Mouse (Mus musculus): ENCODE results near the gene Rtl8b. TPM values are rescaled to one million over a fixed set of nuclear protein-coding genes. Genes with fewer than 3 reads are reported as not detected.
"Not testable (repeated sequence)": the region's sequence is repeated elsewhere in the genome, so short reads cannot be mapped to it uniquely, and the experiment has no call there.

Gene Rtl8b
- total RNA-seq (2021): 100 to 1,000 TPM; 242 to 268 TPM
- long read RNA-seq, experiment 1, transcript Rtl8b-201 (1 exons, 1,232 nt): major isoform, 130 of 130 reads
- long read RNA-seq, experiment 1, partial matches to known transcripts: 0 of 130 reads
- long read RNA-seq, experiment 1, other reads (novel, unspliced or antisense): 0 of 130 reads
- long read RNA-seq, experiment 2, transcript Rtl8b-201 (1 exons, 1,232 nt): major isoform, 94 of 94 reads
- long read RNA-seq, experiment 2, partial matches to known transcripts: 0 of 94 reads
- long read RNA-seq, experiment 2, other reads (novel, unspliced or antisense): 0 of 94 reads

DNA sequence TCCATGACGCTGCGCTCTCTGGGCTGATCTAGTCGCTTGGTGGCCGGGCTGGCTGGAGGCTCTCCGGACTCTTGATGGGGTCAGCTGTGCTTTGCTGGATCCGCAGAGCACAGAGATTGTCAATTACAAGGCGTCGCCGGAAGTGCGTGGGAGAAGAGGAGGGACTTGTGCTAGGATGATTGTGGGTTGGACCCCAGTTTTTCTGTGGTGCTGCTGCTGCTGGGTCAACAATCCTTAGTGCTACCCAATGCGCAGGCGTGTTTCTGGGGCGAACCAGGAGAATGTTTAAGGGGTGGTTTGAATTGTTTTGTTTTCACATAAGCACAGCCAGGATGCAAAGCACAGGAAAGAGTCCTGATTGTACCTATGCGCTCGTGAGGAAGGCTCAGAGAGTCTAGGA, at the start of gene Rtl8b:
TSS of gene Rtl8b (minus strand) at position 115 of the 400 bp plus-strand sequence.
- peak; percentile 77 to 81 for DNase-seq (ENCODE audit: extremely low spot score in 1 of 2, low spot score in 2 of 2)
- intact Hi-C loops (cut with DNase I): loop anchor here (5.0 kb wide), 1 partner anchor 63 kb away; the partner anchor contains the start of genes Gm14597 and Rtl8c
- H3K27ac ChIP-seq: peak within 1 kb of the TSS; percentile 53
- H3K4me3 ChIP-seq: peak within 1 kb of the TSS; percentile 27; the same call in 1 of the 2 replicates
- no peak for TF ChIP-seq CTCF (IDR thresholded peaks at IDR 0.05)

DNA sequence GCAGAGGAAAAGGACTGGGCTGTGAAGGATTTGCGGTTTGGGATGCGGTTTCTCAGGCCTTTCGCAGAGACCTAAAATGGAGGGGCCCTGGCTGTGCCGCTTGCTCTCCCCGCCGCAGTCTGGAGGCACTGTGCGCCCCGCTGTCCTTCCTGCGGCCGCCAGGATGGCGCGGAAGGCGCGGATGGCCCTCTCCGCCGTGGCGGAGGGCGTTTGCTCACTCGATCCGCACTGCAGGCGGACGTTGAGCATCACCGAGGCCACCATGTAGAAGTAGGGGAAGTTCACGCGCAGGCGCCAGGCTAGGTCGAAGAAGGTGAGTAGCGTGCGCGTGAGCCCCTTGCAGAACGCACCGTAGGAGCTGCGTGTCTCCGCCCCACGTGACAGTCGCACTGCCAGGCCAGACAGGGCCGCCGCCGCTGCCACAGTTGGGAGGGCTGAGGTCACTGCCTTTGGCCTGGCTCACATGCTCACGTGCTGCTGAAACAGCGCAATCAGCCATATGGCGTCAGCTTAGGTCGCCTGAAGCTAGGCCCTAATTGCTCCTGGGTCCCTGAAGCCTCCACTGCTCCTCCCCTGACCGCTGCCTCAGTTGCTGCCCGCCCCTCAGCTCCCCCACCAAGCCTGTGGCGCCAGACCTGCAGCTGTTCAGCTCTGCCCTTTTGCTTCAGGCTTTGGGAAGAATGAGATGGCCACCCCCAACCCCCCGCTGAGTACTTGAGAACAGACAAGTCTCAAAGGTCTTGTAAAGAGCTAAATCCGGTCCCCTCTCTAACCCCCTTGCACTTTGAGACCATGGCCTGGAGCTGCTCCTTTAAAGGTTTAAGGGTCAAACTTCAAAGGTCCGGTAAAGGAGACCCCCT, 46.3 kb upstream of the Rtl8b start:
- no peak; the same call in 1 of the 2 replicates for TF ChIP-seq CTCF (IDR thresholded peaks at IDR 0.05)
- DNase-seq (ENCODE audit: extremely low spot score in 1 of 2, low spot score in 2 of 2): peak; percentile 34 to 41
- H3K4me3 ChIP-seq: peak overlapping the region; percentile 37
- no peak overlapping the region for H3K27ac ChIP-seq
- intact Hi-C loops (cut with DNase I): no loop called here

DNA sequence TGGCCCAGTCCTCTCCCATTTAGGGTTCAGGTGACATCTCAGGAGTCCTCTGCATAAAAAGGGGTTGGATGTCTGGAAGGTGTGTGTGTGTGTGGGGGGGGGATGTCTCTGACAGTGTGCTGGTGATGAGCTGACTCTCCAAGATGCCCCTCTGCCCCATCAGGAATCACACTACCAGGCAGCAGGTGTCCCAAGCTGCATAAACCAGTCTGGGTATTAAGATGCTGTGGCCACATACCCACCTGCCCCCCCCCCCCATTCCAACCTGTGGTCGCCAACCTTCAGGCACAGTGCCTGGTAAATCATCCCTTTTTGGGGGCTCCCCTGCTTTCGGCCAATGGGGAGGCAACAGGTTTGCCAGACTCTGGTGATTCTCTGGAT, 45.7 kb upstream of the Rtl8b start:
- H3K27ac ChIP-seq: no peak overlapping the region
- DNase-seq (ENCODE audit: extremely low spot score in 1 of 2, low spot score in 2 of 2): no peak
- intact Hi-C loops (cut with DNase I): no loop called here

DNA sequence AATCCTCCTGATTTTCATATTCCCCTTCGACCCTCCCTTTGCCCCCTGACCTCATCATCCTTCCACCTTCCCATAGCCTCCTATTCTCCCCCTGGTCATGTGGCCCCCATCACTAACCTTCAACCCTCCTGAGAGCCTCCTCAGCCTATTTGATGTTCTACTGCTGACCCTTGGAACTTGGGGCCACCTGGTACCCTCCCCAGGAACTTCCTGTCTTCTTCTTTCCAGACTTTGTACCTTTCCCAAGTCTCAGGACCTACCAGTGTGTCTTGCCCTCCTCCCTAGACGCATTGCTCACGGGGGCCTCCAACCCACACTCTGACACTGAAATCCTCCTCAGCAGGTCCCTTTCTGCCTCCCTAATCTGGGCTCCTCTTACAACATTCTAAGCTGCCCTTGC, 32.5 kb upstream of the Rtl8b start:
- no peak overlapping the region for H3K27ac ChIP-seq
- H3K4me3 ChIP-seq: no peak overlapping the region
- DNase-seq (ENCODE audit: extremely low spot score in 1 of 2, low spot score in 2 of 2): no peak
- TF ChIP-seq CTCF (IDR thresholded peaks at IDR 0.05): no peak
- intact Hi-C loops (cut with DNase I): no loop called here

More for the DNA sequence above, 45.7 kb upstream of the Rtl8b start:
- no peak for TF ChIP-seq CTCF (IDR thresholded peaks at IDR 0.05)
- peak overlapping the region; percentile 37 for H3K4me3 ChIP-seq

DNA sequence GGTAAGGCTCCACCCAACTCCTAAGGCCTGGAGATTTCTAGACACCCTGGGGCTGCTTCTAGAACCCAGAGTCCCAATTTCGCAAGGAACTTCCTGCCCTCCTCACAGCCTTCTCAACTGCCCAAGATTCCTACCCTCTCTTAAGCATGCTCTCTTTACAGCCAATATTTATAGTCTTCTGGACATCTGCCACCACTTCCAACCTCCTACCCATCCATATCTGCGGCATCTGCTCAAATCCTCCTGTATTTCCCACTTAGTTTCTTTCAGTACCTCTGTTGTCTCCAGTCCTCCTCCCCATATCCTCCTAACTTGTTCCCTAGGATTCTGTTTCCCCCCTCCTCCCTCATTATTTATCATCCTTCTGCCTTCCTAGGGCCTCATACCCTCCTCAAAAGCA, 29.0 kb upstream of the Rtl8b start:
- H3K4me3 ChIP-seq: no peak overlapping the region
- TF ChIP-seq CTCF (IDR thresholded peaks at IDR 0.05): no peak
- intact Hi-C loops (cut with DNase I): no loop called here
- no peak for DNase-seq (ENCODE audit: extremely low spot score in 1 of 2, low spot score in 2 of 2)
- H3K27ac ChIP-seq: no peak overlapping the region

DNA sequence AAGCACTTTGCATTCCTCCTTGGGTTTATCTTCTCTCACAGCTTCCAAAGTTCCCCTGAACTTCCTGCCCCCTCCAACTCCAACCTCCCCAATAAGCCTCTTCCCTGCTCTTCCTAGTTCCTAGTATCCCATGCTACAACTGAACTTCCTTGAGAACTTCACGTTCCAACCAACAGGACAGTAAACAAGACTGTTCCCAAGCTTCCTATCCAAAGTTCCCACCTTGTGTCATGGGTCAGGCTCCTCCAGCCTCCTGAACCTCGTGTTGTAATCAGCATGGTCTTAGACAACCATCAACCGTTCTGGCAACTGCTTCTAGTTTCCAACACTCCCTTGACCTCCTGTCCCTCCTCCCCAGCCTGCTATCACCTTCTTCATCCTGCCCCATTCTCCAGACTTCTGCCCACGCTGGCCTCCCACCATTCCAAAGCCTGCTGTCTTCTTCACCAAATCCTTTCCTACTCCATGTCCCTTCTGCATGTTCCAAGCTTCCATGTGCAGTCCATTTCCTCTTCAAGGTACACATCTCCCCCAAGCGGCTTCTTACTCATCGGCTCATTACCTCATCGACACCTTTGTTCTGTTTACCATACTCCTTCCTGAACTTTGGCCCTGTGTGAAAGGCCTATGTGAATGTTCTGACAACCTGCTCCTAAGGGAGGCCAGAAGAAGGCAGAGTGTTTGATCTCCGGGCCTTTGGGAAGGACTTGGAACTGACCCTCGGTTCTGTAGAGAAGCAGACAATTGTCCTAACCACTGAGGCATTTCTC, 24.0 kb upstream of the Rtl8b start:
- intact Hi-C loops (cut with DNase I): no loop called here
- no peak for DNase-seq (ENCODE audit: extremely low spot score in 1 of 2, low spot score in 2 of 2)
- Histone ChIP-seq H3K27ac (no peak overlapping the region), H3K4me3 (no peak overlapping the region)
- TF ChIP-seq CTCF (IDR thresholded peaks at IDR 0.05): no peak

DNA sequence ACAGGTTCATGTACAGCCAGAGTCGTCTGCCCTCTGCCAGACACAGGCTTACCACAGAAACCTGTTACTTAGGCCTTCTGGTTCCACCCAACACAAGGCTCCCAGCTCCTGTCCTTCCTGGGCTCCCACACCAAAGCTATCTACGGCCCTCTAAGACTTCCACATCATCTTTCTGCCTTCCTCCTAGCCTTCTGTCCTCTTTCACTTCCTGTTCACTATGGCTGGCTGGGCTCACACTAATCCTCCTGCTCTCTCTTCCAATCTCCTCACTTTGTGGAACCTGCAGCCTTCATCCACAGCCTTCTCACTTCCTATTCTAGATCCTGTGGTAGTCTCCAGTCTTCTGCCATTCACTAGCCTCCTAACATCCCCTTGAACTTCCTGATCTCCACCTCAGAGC, 22.9 kb upstream of the Rtl8b start:
- intact Hi-C loops (cut with DNase I): no loop called here
- no peak overlapping the region for H3K4me3 ChIP-seq
- H3K27ac ChIP-seq: no peak overlapping the region
- TF ChIP-seq CTCF (IDR thresholded peaks at IDR 0.05): no peak
- no peak for DNase-seq (ENCODE audit: extremely low spot score in 1 of 2, low spot score in 2 of 2)

DNA sequence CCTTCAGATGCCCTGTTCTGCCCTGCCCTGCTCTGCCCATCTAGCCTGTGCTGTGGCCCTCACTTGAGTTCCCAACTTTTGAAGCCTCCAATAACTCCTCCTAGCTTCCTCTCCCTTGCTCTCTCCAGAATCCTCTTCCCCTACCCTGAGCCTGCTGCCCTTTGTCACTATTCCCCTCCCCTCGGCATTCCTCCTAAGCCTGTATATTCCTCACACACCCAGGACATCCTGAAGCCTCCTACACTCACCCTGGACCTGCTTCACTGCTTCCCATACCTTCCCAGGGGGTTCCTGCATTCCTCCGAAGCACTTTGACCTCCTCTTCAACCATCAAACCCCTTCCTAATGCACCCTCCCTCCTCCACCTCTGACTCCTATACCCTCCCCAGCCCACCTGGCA, 21.9 kb upstream of the Rtl8b start:
- no peak overlapping the region for H3K27ac ChIP-seq
- no peak for TF ChIP-seq CTCF (IDR thresholded peaks at IDR 0.05)
- no peak for DNase-seq (ENCODE audit: extremely low spot score in 1 of 2, low spot score in 2 of 2)
- H3K4me3 ChIP-seq: no peak overlapping the region
- intact Hi-C loops (cut with DNase I): no loop called here

DNA sequence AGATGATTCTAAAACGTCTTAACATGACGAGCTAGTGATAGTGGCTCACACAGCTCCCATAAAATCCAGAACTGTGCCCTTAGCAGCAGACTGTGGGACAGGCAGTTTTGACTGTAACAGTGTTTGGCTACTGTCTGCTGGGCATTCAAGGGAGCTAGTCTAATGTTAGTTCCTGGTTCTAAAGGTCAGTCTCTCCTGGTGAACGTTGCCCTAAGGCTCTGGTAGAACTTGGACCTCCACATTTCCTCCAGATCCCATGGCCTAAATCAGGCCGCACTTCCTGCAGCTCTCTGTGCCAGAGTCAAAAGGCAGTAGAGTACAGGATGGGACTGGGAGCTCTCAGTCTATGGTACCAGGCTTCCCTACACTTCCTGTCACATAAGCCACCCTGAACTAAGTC, 14.5 kb upstream of the Rtl8b start:
- H3K4me3 ChIP-seq; H3K27ac ChIP-seq; DNase-seq (ENCODE audit: extremely low spot score in 1 of 2, low spot score in 2 of 2); intact Hi-C loops (cut with DNase I): not testable (repeated sequence)

DNA sequence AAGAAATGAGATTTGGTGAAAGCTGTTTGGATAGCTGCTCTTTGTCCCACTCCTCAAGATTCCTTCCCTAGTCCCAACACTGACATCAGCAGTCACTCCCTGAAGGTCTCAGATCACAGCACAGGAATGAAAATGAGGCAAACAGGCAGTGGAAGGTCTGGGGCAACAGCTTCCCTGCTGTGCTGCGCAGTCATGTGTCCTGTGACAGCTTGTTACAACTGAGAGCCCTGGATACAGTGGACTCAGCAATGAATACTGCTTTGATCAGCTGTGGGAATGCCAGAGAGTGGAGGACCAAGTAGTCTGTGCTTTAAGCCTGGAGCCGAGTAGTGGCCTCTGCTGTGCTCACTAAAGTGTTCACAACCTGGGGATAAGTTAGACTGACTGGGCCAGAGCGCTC, 12.4 kb upstream of the Rtl8b start:
- DNase-seq (ENCODE audit: extremely low spot score in 1 of 2, low spot score in 2 of 2); H3K27ac ChIP-seq; intact Hi-C loops (cut with DNase I); H3K4me3 ChIP-seq: not testable (repeated sequence)

DNA sequence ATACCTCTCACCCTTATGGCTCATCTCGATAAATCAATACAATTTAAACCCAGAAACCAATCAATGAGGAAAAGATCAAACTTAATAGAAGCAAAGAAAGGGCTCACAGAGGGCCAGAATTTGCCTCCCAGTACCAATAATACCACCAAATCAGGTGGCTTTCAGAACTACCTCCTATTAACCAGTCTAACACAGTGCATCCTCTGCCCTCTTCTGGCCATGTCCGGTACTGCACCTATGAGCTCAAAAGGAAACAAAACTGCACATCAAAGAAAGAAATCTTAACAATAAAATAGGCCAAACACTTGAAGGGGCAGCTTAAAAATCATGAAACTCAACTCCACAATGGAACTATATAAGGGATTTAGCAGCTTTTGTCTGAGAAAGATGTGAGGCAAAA, 6.7 kb upstream of the Rtl8b start:
- intact Hi-C loops (cut with DNase I); H3K27ac ChIP-seq: not testable (repeated sequence)

DNA sequence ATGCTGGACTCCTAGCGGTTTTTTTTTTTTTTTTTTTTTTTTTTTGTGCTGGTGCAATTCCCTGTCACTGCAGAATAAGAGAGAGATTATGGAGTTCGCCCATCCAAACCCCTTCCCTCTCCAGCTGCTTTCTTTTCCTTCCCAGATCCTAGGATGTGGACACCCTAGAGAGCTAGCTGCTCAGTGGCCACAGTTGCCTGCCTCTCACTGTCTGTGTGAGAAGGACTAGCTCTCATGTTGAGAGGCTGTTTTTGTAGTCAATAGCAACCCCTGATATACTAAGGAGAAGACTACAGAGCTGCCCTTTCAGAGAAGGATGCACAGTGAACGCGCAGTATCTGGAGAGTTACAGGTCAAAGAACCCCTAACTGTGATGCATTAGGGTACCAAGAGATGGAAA, 488 bp upstream of the Rtl8b start:
- peak overlapping the region; percentile 53 for H3K27ac ChIP-seq
- not testable (repeated sequence) for DNase-seq (ENCODE audit: extremely low spot score in 1 of 2, low spot score in 2 of 2)
- intact Hi-C loops (cut with DNase I): loop anchor here (5.0 kb wide), 1 partner anchor 63 kb away; the partner anchor contains the start of genes Gm14597 and Rtl8c

More for the DNA sequence above, 6.7 kb upstream of the Rtl8b start:
- peak; percentile 55 to 63 for DNase-seq (ENCODE audit: extremely low spot score in 1 of 2, low spot score in 2 of 2)
- H3K4me3 ChIP-seq: not testable (repeated sequence)
- TF ChIP-seq CTCF (IDR thresholded peaks at IDR 0.05): peak; percentile 52

DNA sequence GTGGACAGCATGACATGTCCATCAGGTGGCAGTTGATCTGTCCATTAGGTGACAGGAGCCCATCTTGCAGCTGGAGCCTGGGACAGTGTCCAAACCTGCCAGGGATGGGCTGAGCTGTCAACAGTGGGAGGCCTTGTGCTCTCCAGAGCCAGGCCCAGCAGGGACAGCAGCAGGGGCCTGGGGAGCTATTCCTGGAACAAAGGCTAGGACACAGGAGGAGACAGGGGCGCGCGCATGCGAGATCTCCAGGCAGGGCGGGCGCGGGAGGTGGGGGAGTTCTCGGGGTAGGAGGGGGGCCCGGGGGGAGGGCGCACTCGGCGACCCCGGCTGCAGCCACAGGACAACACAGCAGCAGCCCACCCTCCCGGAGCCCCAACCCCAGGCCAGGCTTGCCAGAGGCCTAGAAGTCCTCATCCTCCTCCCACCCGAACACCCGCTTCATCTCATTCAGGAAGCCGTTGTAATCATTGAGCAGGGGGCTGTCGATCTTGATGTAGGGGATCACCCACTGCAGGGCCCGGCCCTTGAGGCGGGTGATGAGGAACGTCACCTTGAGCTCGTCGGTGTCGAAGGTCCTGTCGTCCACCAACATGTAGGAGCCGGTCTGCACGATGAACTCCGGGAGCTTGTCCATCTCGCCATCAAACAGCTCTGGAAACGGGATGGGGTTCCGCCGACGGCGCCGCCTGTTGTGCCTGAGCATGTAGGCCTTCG, 494 bp downstream of the Rtl8b start:
- not testable (repeated sequence) for H3K4me3 ChIP-seq; DNase-seq (ENCODE audit: extremely low spot score in 1 of 2, low spot score in 2 of 2); H3K27ac ChIP-seq
- intact Hi-C loops (cut with DNase I): loop anchor here (5.0 kb wide), 1 partner anchor 62 kb away; the partner anchor contains the start of genes Gm14597 and Rtl8c

More for the DNA sequence above, 488 bp upstream of the Rtl8b start:
- peak overlapping the region; percentile 27; the same call in 1 of the 2 replicates for H3K4me3 ChIP-seq

DNA sequence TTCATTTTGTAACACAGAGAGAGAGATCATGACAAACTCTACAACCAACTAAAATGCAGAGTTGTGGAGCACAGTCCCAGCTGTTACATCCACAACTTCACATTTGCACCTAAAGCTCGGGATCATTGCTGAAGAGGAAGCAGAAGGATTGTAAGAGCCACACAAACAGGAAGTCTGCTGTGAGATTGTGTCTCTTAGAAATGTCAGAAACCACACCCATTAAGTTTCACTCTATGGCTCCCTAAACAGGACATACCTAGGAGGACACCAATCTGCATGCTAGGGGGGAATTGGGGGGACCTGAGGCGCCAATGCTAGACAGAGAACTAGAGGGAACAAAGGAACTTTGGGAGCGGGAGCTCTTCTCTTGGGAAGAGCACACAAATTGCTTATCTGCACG, 17.3 kb downstream of the Rtl8b start:
- intact Hi-C loops (cut with DNase I); DNase-seq (ENCODE audit: extremely low spot score in 1 of 2, low spot score in 2 of 2); H3K27ac ChIP-seq; H3K4me3 ChIP-seq: not testable (repeated sequence)

All from left cerebral cortex, adult 2 months (tissue).